Mouse (Mus musculus) forebrain, embryonic 14.5 days (tissue): Measurements from ENCODE around the gene Ksr1. TPM values are rescaled to one million over a fixed set of nuclear protein-coding genes. Genes with fewer than 3 reads are reported as not detected.

Experiments used
- ATAC-seq: fragments of 200-750 bp; cut with Nextera tagmentation; 2 replicates; pipeline ENCODE4 v1.8.0; 2017; ENCODE audit warnings: mild to moderate bottlenecking, moderate library complexity
- DNase-seq: peaks from one replicate; pipeline ENCODE4 v3.0.0-alpha.2; 2015; ENCODE audit warnings: low spot score
- H3K27ac ChIP-seq: fragments of 300-500 bp; sonication (generic); 2 replicates; pipeline ENCODE4 v1.5.1; 2014; ENCODE audit warnings: low read depth, mild to moderate bottlenecking, control low read depth, low read length, moderate library complexity
- H3K27me3 ChIP-seq: fragments of 300-500 bp; sonication (generic); replicated peaks from 2 replicates; pipeline ENCODE4 v1.6.1; 2014; ENCODE audit warnings: low read length, control low read depth, mixed read lengths; ENCODE audit not compliant: control insufficient read depth, insufficient read depth
- H3K36me3 ChIP-seq: fragments of 300-500 bp; sonication (generic); 2 replicates; pipeline ENCODE4 v1.6.1; 2014; ENCODE audit warnings: low read length, control low read depth; ENCODE audit not compliant: control insufficient read depth, insufficient read depth
- H3K4me1 ChIP-seq: fragments of 300-500 bp; sonication (generic); 2 replicates; pipeline ENCODE4 v1.6.1; 2014; ENCODE audit warnings: antibody characterized with exemption, low read length, control low read depth; ENCODE audit not compliant: control insufficient read depth, insufficient read depth
- H3K4me2 ChIP-seq: fragments of 300-500 bp; sonication (generic); 2 replicates; pipeline ENCODE4 v1.6.1; 2014; ENCODE audit warnings: mild to moderate bottlenecking, control low read depth, low read length
- H3K4me3 ChIP-seq: fragments of 300-500 bp; sonication (generic); 2 replicates; pipeline ENCODE4 v1.5.1; 2014; ENCODE audit warnings: low read depth, low read length, control low read depth
- H3K9ac ChIP-seq: fragments of 300-500 bp; sonication (generic); 2 replicates; pipeline ENCODE4 v1.6.1; 2014; ENCODE audit warnings: mild to moderate bottlenecking, low read length, control low read depth, moderate library complexity
- H3K9me3 ChIP-seq: fragments of 300-500 bp; sonication (generic); replicated peaks from 2 replicates; pipeline ENCODE4 v1.6.1; 2016; ENCODE audit warnings: low read length, control low read depth, mixed read lengths; ENCODE audit not compliant: control insufficient read depth
- WGBS: fragments of 180-500 bp; shearing (Covaris S2); extraction: QIAGEN DNeasy Blood & Tissue Kit; methylation state at CpG from one replicate; pipeline ENCODE4 v1.1.7; 2014; 5-methylcytosine and 5-hydroxymethylcytosine counted together
- polyA plus RNA-seq: library from polyadenylated mRNA; unstranded; fragments of >200 nt; fragmentation: Nextera tagmentation; extraction: Ambion mirVana; gene quantifications from 2 replicates; pipeline ENCODE4 v1.2.1, GENCODE M21; 2014

Gene Ksr1
- polyA plus RNA-seq, 1 experiment from 2014 or later = 4.7 TPM

DNA sequence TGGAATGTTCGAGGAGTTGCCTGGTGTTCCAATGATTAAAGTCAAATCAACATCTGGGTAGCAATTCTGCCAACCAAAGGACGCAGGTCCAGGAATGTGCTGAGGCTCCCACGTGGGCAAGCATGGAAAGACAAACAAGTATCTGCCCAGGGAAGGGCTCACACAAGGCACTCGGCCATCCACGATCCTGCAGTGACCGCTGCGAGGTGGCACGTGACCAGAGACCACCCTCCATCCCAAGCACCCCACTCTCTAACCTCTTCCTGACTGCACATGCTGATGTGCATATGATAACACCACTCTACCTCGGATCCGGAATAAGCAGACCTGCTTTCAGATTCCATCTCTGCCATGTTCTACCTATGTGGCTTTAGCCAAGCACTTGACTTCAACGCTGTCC, 38.3 kb downstream of the Ksr1 start:
- H3K9me3 ChIP-seq = no peaks in the 10 kb centered on the region
- no peak for ATAC-seq
- H3K27ac ChIP-seq = no peak overlapping the region
- no peaks in the 10 kb centered on the region for H3K36me3 ChIP-seq
- no peak for DNase-seq
- 93% methylated on average over 11 of the region's 11 CpGs for WGBS
- H3K4me1 ChIP-seq = peaks cover 2% of the 10 kb centered on the region; the same call in 1 of the 2 replicates
- H3K27me3 ChIP-seq = no peaks in the 10 kb centered on the region
- no peak overlapping the region for H3K4me2 ChIP-seq
- H3K9ac ChIP-seq = no peak overlapping the region
- H3K4me3 ChIP-seq = no peak overlapping the region

DNA sequence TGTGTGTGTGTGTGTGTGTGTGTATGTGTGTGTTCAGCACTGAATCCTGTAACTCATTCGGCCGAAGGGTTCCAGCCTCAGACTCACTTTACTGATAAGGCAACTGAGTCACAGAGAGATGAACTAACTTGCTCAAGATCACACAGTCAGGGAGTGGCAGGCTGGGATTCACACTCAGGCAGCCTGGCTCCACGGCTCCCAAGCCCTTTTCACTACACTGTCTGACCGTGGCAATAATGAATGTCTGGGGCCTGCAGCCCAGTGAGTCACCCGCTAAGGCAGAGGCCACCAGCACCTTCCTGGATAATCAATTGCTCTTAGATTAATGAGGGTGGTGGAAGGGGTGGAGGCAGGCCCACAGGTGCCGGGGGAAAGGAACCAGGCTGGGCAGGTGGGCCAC, 41.2 kb downstream of the Ksr1 start:
- Histone ChIP-seq H3K27me3 (no peaks in the 10 kb centered on the region), H3K36me3 (no peaks in the 10 kb centered on the region), H3K27ac (no peak overlapping the region), H3K4me3 (no peak overlapping the region), H3K9ac (no peak overlapping the region), H3K4me1 (no peaks in the 10 kb centered on the region), H3K9me3 (no peaks in the 10 kb centered on the region), H3K4me2 (no peak overlapping the region)
- WGBS = 85% methylated on average over 6 of the region's 6 CpGs
- ATAC-seq (no peak), DNase-seq (no peak)

DNA sequence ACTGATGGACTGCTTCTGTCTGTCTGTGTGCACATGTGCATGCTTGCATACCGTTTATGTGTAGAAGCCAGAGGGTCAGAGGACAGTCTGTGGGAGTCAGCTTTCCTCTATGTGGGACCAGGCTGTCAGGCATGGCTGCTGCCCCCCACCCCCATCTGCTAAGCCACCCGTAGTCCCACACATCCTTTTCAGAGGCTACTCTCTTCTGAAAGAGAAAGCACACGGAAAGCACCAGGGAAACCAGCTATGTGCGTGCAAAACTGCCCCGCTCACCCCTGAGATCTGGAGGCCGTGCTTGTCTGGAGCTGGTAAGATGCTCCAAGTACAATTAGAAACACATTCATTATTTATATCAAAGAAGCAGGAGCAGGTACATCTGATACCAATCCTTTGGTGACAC, 41.7 kb downstream of the Ksr1 start:
- no peak for ATAC-seq
- 80% methylated on average over 6 of the region's 6 CpGs for WGBS

DNA sequence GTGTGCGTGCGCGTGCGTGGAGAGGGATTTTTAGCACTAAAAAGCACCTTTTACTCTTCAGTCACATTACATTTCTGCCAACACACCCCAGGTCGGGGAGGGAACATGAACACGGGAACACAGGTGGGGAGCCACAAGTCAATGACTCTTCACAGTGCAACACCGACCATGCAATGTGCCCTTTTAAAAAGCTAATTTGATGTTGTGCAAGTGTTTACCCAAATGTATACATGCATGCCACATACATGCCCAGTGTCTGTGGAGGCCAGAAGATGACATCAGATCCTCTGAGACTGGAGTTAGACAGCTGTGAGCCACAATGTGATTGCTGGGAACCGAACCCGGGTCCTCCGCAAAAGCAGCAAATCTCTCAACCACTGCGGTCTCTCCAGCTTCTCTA, 42.1 kb downstream of the Ksr1 start:
- H3K9ac ChIP-seq = no peak overlapping the region
- H3K9me3 ChIP-seq = no peaks in the 10 kb centered on the region
- H3K4me3 ChIP-seq = no peak overlapping the region
- H3K4me1 ChIP-seq = peaks cover 3% of the 10 kb centered on the region; the same call in 1 of the 2 replicates
- no peaks in the 10 kb centered on the region for H3K27me3 ChIP-seq
- WGBS = 92% methylated on average over 11 of the region's 11 CpGs
- no peak overlapping the region for H3K27ac ChIP-seq
- ATAC-seq (no peak), DNase-seq (no peak)
- H3K36me3 ChIP-seq = no peaks in the 10 kb centered on the region
- no peak overlapping the region for H3K4me2 ChIP-seq

More for the DNA sequence above, 41.7 kb downstream of the Ksr1 start:
- Histone ChIP-seq H3K27me3 (no peaks in the 10 kb centered on the region), H3K9ac (no peak overlapping the region), H3K4me3 (no peak overlapping the region), H3K4me1 (no peaks in the 10 kb centered on the region), H3K4me2 (no peak overlapping the region), H3K27ac (no peak overlapping the region), H3K36me3 (no peaks in the 10 kb centered on the region), H3K9me3 (no peaks in the 10 kb centered on the region)
- no peak for DNase-seq

DNA sequence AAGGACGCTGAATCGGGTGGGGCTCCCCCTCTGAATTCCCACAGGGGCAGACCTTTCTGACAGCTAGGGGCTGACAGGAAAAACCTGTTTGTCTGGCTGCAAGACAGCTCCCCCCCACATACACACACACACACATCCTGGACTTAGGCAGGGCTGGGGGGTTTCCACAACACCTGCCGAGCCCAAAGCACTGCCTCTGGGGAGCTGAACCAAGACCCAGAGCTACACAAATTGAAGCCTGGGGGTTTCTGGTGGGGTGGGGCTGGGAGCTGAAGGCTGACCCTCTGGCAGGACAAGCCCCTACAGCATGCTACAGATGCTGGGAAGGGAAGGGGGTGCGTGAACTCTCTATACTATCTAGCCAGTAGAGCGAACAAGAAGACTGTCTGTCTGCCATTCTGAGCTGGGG, 42.7 kb downstream of the Ksr1 start:
- no peaks in the 10 kb centered on the region for H3K36me3 ChIP-seq

DNA sequence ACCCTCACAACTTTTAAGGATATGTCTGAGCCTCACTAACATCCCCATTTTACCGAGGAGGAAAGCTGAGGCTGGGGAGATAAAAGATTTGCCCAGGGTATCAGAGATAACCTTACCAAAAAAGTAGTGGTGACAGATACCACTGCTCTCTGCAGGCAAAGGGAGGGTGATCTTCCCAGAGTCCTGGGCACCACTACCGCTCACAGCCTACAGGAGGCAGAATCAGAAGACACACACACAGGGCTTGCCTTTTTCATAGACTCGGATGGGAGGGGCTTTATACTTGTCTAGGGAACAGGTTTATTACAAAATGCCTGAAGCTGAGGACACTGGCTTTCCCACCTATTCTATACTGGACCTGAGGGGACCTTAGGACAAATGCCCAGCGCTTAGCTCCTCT, 43.9 kb downstream of the Ksr1 start:
- no peaks in the 10 kb centered on the region for H3K27me3 ChIP-seq

More for the DNA sequence above, 42.7 kb downstream of the Ksr1 start:
- no peak for DNase-seq
- no peak overlapping the region for H3K4me3 ChIP-seq
- H3K4me2 ChIP-seq = no peak overlapping the region
- H3K9me3 ChIP-seq = no peaks in the 10 kb centered on the region
- WGBS = 80% methylated on average over 5 of the region's 5 CpGs
- H3K27ac ChIP-seq = no peak overlapping the region
- no peak overlapping the region for H3K9ac ChIP-seq
- ATAC-seq = no peak
- H3K4me1 ChIP-seq = peaks cover 6% of the 10 kb centered on the region; the same call in 1 of the 2 replicates
- no peaks in the 10 kb centered on the region for H3K27me3 ChIP-seq

DNA sequence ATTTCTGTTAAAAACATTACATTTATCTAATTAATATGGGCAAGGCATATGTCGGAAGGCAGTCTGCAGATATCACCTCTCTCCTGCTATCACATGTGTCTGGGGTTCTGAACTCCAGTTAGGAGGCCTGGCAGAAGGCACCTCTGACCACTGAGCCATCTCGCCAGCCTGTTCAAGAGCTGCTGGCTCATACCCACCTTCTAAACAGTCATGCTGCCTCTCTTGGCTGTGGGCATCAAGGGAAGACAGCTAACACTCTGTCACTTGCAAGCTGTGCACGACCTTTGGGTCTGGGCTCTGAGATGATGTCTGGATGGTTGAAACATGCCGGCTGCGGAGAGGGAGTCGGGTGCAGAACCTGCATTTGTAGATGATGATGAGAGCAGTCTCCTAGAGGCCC, 44.6 kb downstream of the Ksr1 start:
- Histone ChIP-seq H3K36me3 (no peaks in the 10 kb centered on the region), H3K9me3 (no peaks in the 10 kb centered on the region), H3K27ac (no peak overlapping the region), H3K9ac (no peak overlapping the region), H3K4me3 (no peak overlapping the region), H3K27me3 (no peaks in the 10 kb centered on the region), H3K4me2 (no peak overlapping the region), H3K4me1 (peaks cover 6% of the 10 kb centered on the region; the same call in 1 of the 2 replicates)
- DNase-seq = no peak
- ATAC-seq = no peak
- 93% methylated on average over 6 of the region's 6 CpGs for WGBS

More for the DNA sequence above, 43.9 kb downstream of the Ksr1 start:
- no peak overlapping the region for H3K4me2 ChIP-seq
- H3K4me3 ChIP-seq = no peak overlapping the region
- H3K4me1 ChIP-seq = peaks cover 6% of the 10 kb centered on the region; the same call in 1 of the 2 replicates
- H3K27ac ChIP-seq = no peak overlapping the region
- ATAC-seq (no peak), DNase-seq (no peak)
- 74% methylated on average over 4 of the region's 4 CpGs for WGBS
- H3K9me3 ChIP-seq = no peaks in the 10 kb centered on the region
- H3K36me3 ChIP-seq = no peaks in the 10 kb centered on the region
- H3K9ac ChIP-seq = no peak overlapping the region

DNA sequence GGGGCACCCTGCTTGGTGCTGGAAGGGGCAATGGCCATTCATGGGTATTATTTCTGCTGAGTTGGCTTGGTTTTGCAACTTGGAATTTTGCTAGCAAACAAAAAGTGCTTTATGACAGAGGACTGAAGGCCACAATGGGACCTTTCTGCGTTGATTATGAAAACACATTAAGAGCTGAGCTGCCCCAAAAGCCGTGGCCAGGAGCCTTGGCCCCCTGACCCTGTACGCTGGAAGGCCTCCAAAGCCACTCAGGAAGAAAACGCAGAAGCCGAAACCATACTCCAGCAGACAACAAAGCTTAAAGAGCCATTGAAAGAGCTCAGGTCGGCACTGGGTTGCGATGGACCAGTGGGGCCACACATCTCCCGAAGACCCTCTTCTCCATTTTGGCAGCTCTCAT, 47.2 kb downstream of the Ksr1 start:
- ATAC-seq (no peak), DNase-seq (no peak)
- Histone ChIP-seq H3K9me3 (no peaks in the 10 kb centered on the region), H3K36me3 (no peaks in the 10 kb centered on the region), H3K9ac (no peak overlapping the region), H3K27ac (no peak overlapping the region), H3K4me3 (no peak overlapping the region), H3K4me1 (peaks cover 15% of the 10 kb centered on the region), H3K4me2 (no peak overlapping the region), H3K27me3 (no peaks in the 10 kb centered on the region)
- 27% methylated on average over 8 of the region's 8 CpGs for WGBS

DNA sequence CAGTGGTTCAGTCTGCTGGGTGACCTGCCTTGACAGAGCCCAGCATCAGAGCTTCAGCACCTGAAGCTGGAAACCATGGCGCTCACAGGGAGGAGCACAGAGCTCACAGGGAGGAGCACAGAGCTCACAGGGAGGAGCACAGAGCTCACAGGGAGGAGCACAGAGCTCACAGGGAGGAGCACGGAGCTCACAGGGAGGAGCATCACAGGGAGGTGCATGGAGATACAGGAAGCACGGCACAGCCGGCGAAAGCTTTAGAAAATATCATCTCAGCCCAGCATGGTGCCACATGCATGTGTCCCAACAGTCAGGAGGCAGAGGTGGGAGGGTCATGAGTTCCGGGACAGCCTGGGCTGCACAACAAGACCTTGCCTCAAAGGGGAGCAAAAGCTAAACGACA, 48.5 kb downstream of the Ksr1 start:
- ATAC-seq (no peak), DNase-seq (no peak)
- Histone ChIP-seq H3K9me3 (no peaks in the 10 kb centered on the region), H3K9ac (no peak overlapping the region), H3K4me1 (peaks cover 15% of the 10 kb centered on the region), H3K27ac (no peak overlapping the region), H3K4me2 (no peak overlapping the region), H3K27me3 (no peaks in the 10 kb centered on the region), H3K4me3 (no peak overlapping the region), H3K36me3 (no peaks in the 10 kb centered on the region)
- WGBS = 83% methylated on average over 7 of the region's 7 CpGs
